19 mouse cellular contexts compared by ENCODE assay signal in the genomic region with DNA sequence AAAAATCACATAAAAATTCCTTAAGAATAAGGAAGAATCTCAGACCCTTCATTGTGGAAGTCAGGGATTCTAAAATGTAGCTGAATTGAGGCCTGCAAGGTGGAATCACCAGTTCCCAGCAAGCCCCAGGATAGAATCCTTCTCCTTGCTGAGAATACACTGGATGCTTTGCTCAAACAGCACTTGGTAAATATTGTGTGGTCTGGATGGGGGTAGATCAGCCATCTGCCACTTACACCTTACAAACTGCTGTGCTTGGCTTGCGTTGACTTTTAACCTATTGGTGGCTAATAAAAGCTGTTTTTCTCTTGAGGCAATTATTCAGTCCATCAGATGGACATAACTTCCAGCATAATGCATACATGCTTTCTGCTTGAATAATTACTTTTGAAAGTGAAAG.
DNase-seq lines count a peak whose midpoint lies in the region; ATAC-seq lines count a peak whose summit lies in the region.
"Had no signal": no experiment of that assay in that cellular context is flagged by ENCODE, and none has a peak within 500 bp of the region (broad histone marks: within the 10 kb centered on the region; RNA-seq: fewer than 3 reads in every experiment).

No protein-coding gene starts in this region.

- peak overlapping the region; percentile 22; the same call in 1 of the 2 replicates for H3K27ac ChIP-seq in forebrain, embryonic 13.5 days
- no peak overlapping the region for H3K27ac ChIP-seq in forebrain, embryonic 16.5 days (ENCODE audit: low read length)
- 0 out of 2 replicates have a peak overlapping the region, but pooled peaks have one; percentile 28 for H3K27ac ChIP-seq in midbrain, embryonic 16.5 days (ENCODE audit: low read length)
- H3K27ac ChIP-seq in midbrain, embryonic 15.5 days: no peak overlapping the region
- H3K27ac ChIP-seq in hindbrain, embryonic 16.5 days (ENCODE audit: low read depth, low read length): no peak overlapping the region
- H3K27ac ChIP-seq: embryonic facial prominence, embryonic 13.5 days; forebrain, embryonic 12.5 days; gastrocnemius, adult 2 months; hindbrain, embryonic 14.5 days had no signal

- H3K4me1 ChIP-seq in forebrain, embryonic 13.5 days: peaks cover 38% of the 10 kb centered on the region
- H3K4me1 ChIP-seq in forebrain, embryonic 16.5 days (replicated peaks; ENCODE audit: control insufficient read depth, insufficient read depth, low read length): peaks cover 7% of the 10 kb centered on the region
- H3K4me1 ChIP-seq in midbrain, embryonic 16.5 days (ENCODE audit: control insufficient read depth, insufficient read depth, low read length): peaks cover 13% of the 10 kb centered on the region
- H3K4me1 ChIP-seq in midbrain, embryonic 15.5 days: peaks cover 3% of the 10 kb centered on the region; the same call in 1 of the 2 replicates
- peaks cover 3% of the 10 kb centered on the region; the same call in 1 of the 2 replicates for H3K4me1 ChIP-seq in hindbrain, embryonic 16.5 days (ENCODE audit: control insufficient read depth, insufficient read depth, low read depth, low read length)

- ATAC-seq in forebrain, embryonic 13.5 days: no peak
- no peak for ATAC-seq in forebrain, embryonic 16.5 days
- ATAC-seq in midbrain, embryonic 16.5 days: no peak
- no peak for ATAC-seq in midbrain, embryonic 15.5 days (replicated peaks)
- no peak for ATAC-seq in hindbrain, embryonic 16.5 days
- ATAC-seq: activated CD4-positive, CD25-positive, alpha-beta regulatory T cell, adult 4 months; intestine, embryonic 16.5 days; Patski had no signal

- no peak overlapping the region for H3K4me3 ChIP-seq in forebrain, embryonic 13.5 days
- no peak overlapping the region for H3K4me3 ChIP-seq in forebrain, embryonic 16.5 days (replicated peaks; ENCODE audit: low read length)
- H3K4me3 ChIP-seq in midbrain, embryonic 16.5 days (ENCODE audit: low read depth, low read length): no peak overlapping the region
- H3K4me3 ChIP-seq in midbrain, embryonic 15.5 days: no peak overlapping the region
- no peak overlapping the region for H3K4me3 ChIP-seq in hindbrain, embryonic 16.5 days (ENCODE audit: low read length)
- H3K4me3 ChIP-seq: embryonic facial prominence, embryonic 13.5 days; forebrain, embryonic 12.5 days; gastrocnemius, adult 2 months had no signal

- H3K36me3 ChIP-seq in forebrain, embryonic 13.5 days (ENCODE audit: poor library complexity, severe bottlenecking): no peaks in the 10 kb centered on the region
- H3K36me3 ChIP-seq in forebrain, embryonic 16.5 days (ENCODE audit: control insufficient read depth, insufficient read depth): no peaks in the 10 kb centered on the region
- H3K36me3 ChIP-seq in midbrain, embryonic 16.5 days (ENCODE audit: control insufficient read depth, insufficient read depth, low read length): no peaks in the 10 kb centered on the region; the same call in 1 of the 2 replicates
- no peaks in the 10 kb centered on the region for H3K36me3 ChIP-seq in midbrain, embryonic 15.5 days (replicated peaks)
- H3K36me3 ChIP-seq in hindbrain, embryonic 16.5 days (ENCODE audit: control insufficient read depth, insufficient read depth, low read length): no peaks in the 10 kb centered on the region
- H3K36me3 ChIP-seq: embryonic facial prominence, embryonic 13.5 days; forebrain, embryonic 12.5 days had no signal

- H3K27me3 ChIP-seq in forebrain, embryonic 13.5 days: no peaks in the 10 kb centered on the region
- no peaks in the 10 kb centered on the region for H3K27me3 ChIP-seq in forebrain, embryonic 16.5 days (replicated peaks; ENCODE audit: control insufficient read depth, insufficient read depth, low read length)
- no peaks in the 10 kb centered on the region for H3K27me3 ChIP-seq in midbrain, embryonic 16.5 days (ENCODE audit: control insufficient read depth, insufficient read depth, low read depth, low read length)
- no peaks in the 10 kb centered on the region for H3K27me3 ChIP-seq in midbrain, embryonic 15.5 days (replicated peaks)
- H3K27me3 ChIP-seq in hindbrain, embryonic 16.5 days (replicated peaks; ENCODE audit: control insufficient read depth, insufficient read depth, low read length): no peaks in the 10 kb centered on the region
- H3K27me3 ChIP-seq: embryonic facial prominence, embryonic 13.5 days; forebrain, embryonic 12.5 days; Patski had no signal

- no peak overlapping the region for H3K4me2 ChIP-seq in forebrain, embryonic 13.5 days
- H3K4me2 ChIP-seq in forebrain, embryonic 16.5 days (ENCODE audit: low read length): no peak overlapping the region
- no peak overlapping the region for H3K4me2 ChIP-seq in midbrain, embryonic 16.5 days (ENCODE audit: low read length)
- H3K4me2 ChIP-seq in midbrain, embryonic 15.5 days: no peak overlapping the region
- no peak overlapping the region for H3K4me2 ChIP-seq in hindbrain, embryonic 16.5 days (ENCODE audit: low read length)
- H3K4me2 ChIP-seq: embryonic facial prominence, embryonic 13.5 days; forebrain, embryonic 12.5 days; hindbrain, embryonic 14.5 days had no signal

- DNase-seq in cerebellum, postnatal 10 days: peak; percentile 48 to 58
- no peak for DNase-seq in cerebellum, postnatal 4 days (ENCODE audit: low spot score in 2 of 2)
- DNase-seq: adrenal gland, postnatal 14 days; gastrocnemius, adult 2 months; gastrocnemius, postnatal 25 days; heart, postnatal 10 days; heart, postnatal 4 days; kidney, adult 2 months had no signal

- H3K9ac ChIP-seq in forebrain, embryonic 13.5 days: no peak overlapping the region
- H3K9ac ChIP-seq in forebrain, embryonic 16.5 days (replicated peaks; ENCODE audit: low read depth, low read length): no peak overlapping the region
- no peak overlapping the region for H3K9ac ChIP-seq in midbrain, embryonic 16.5 days (ENCODE audit: low read depth, low read length)
- no peak overlapping the region for H3K9ac ChIP-seq in midbrain, embryonic 15.5 days
- H3K9ac ChIP-seq in hindbrain, embryonic 16.5 days (ENCODE audit: low read depth, low read length): no peak overlapping the region
- H3K9ac ChIP-seq: embryonic facial prominence, embryonic 13.5 days; forebrain, embryonic 12.5 days; hindbrain, embryonic 14.5 days had no signal

- 87% methylated on average over 1 of the region's 1 CpGs for WGBS in forebrain, embryonic 13.5 days
- 56% methylated on average over 1 of the region's 1 CpGs for WGBS in forebrain, embryonic 16.5 days
- WGBS in midbrain, embryonic 16.5 days: 86% methylated on average over 1 of the region's 1 CpGs
- WGBS in midbrain, embryonic 15.5 days: 80% methylated on average over 1 of the region's 1 CpGs
- 61% methylated on average over 1 of the region's 1 CpGs for WGBS in hindbrain, embryonic 16.5 days

- no peaks in the 10 kb centered on the region for H3K9me3 ChIP-seq in forebrain, embryonic 13.5 days (replicated peaks)
- H3K9me3 ChIP-seq in forebrain, embryonic 16.5 days (ENCODE audit: control insufficient read depth, low read length): no peaks in the 10 kb centered on the region
- H3K9me3 ChIP-seq in midbrain, embryonic 16.5 days (replicated peaks; ENCODE audit: control insufficient read depth, low read length, poor library complexity, severe bottlenecking): no peaks in the 10 kb centered on the region
- no peaks in the 10 kb centered on the region for H3K9me3 ChIP-seq in midbrain, embryonic 15.5 days
- no peaks in the 10 kb centered on the region for H3K9me3 ChIP-seq in hindbrain, embryonic 16.5 days (ENCODE audit: control insufficient read depth, low read length)
- H3K9me3 ChIP-seq: embryonic facial prominence, embryonic 13.5 days; forebrain, embryonic 12.5 days had no signal

Comparison
In these comparisons a context has a peak if more than half of its experiments do, and no peak if none do; other contexts are left out.
1. DNase-seq: peak in cerebellum, postnatal 10 days (2 of 2); none in cerebellum, postnatal 4 days (0 of 2).
2. H3K27ac ChIP-seq: peak in forebrain, embryonic 13.5 days (single experiment) and midbrain, embryonic 16.5 days (single experiment); none in forebrain, embryonic 16.5 days (single experiment), midbrain, embryonic 15.5 days (single experiment) and hindbrain, embryonic 16.5 days (single experiment).